Mouse (Mus musculus) CH12.LX (cell line): ENCODE data around the gene Ahr. TPM values are rescaled to one million over a fixed set of nuclear protein-coding genes. Genes with fewer than 3 reads are reported as not detected.

ENCODE experiments used
- DNase-seq: peaks from one replicate; pipeline ENCODE4 v3.0.0-alpha.2; 2013; ENCODE audit errors: extremely low read depth
- H3K27ac ChIP-seq: 2 replicates; pipeline ENCODE4 v1.5.1; 2012; ENCODE audit warnings: low read depth, mild to moderate bottlenecking, control low read depth, moderate library complexity; ENCODE audit not compliant: insufficient read depth
- H3K27me3 ChIP-seq: replicated peaks from 2 replicates; pipeline ENCODE3; 2012; ENCODE audit warnings: inconsistent platforms
- H3K36me3 ChIP-seq, 2 experiments: replicated peaks in 1 of 2; 2 replicates each; pipeline versions ENCODE3 to v1.6.1; 2012; ENCODE audit warnings: inconsistent platforms in 1 of 2, low read length in 1 of 2, mild to moderate bottlenecking in 1 of 2, mixed read lengths in 1 of 2, moderate library complexity in 1 of 2; ENCODE audit not compliant: control insufficient read depth in 1 of 2, insufficient read depth in 1 of 2
- H3K4me1 ChIP-seq, 2 experiments: 2 replicates each; pipeline ENCODE4 v1.6.1; 2012; ENCODE audit warnings: inconsistent platforms in 1 of 2, moderate library complexity in 1 of 2; ENCODE audit not compliant: insufficient read depth in 2 of 2, control insufficient read depth in 1 of 2
- H3K4me2 ChIP-seq: 2 replicates; pipeline ENCODE4 v1.6.1; 2012; ENCODE audit warnings: low read depth, mild to moderate bottlenecking, control low read depth; ENCODE audit not compliant: poor library complexity, insufficient read depth, severe bottlenecking
- H3K4me3 ChIP-seq, 3 experiments: fragments of 150-350 bp in 1 of 3; sonication (generic) in 1 of 3; replicated peaks in 1 of 3; 2 replicates each; pipeline versions ENCODE3 to v1.5.1; 2011 to 2012; ENCODE audit warnings: low read depth in 2 of 3, low read length in 2 of 3, mild to moderate bottlenecking in 2 of 3, moderate library complexity in 2 of 3, control low read depth in 1 of 3, improper control_type of control experiment in 1 of 3, inconsistent platforms in 1 of 3, mixed read lengths in 1 of 3; ENCODE audit not compliant: poor library complexity in 1 of 3
- H3K79me2 ChIP-seq: replicated peaks from 2 replicates; pipeline ENCODE4 v1.6.1; 2012; ENCODE audit warnings: mild to moderate bottlenecking, moderate library complexity; ENCODE audit not compliant: control insufficient read depth, poor library complexity, insufficient read depth, severe bottlenecking; ENCODE audit errors: extremely low read depth
- H3K9ac ChIP-seq: 2 replicates; pipeline ENCODE4 v1.6.1; 2012; ENCODE audit warnings: low read depth, mild to moderate bottlenecking, control low read depth, moderate library complexity; ENCODE audit not compliant: insufficient read depth
- H3K9me3 ChIP-seq: replicated peaks from 2 replicates; pipeline ENCODE3; 2012; ENCODE audit warnings: low read length, inconsistent platforms, mixed read lengths
- CTCF ChIP-seq, 2 experiments: IDR thresholded peaks in 1 of 2; conservative IDR thresholded peaks in 1 of 2; 2 replicates each; pipeline ENCODE4 v1.5.1; 2011 to 2012; ENCODE audit warnings: low read depth in 2 of 2, low read length in 2 of 2, improper control_type of control experiment in 1 of 2, inconsistent platforms in 1 of 2, mild to moderate bottlenecking in 1 of 2, moderate library complexity in 1 of 2
- E2F4 ChIP-seq: IDR thresholded peaks from 2 replicates; pipeline ENCODE4 v1.6.1; 2011; ENCODE audit warnings: low read depth, low read length, improper control_type of control experiment; ENCODE audit not compliant: insufficient replicate concordance
- EP300 ChIP-seq: IDR thresholded peaks from 2 replicates; pipeline ENCODE4 v1.6.1; 2011; ENCODE audit warnings: low read length, improper control_type of control experiment
- HCFC1 ChIP-seq: IDR thresholded peaks from 2 replicates; pipeline ENCODE4 v1.6.1; 2012; ENCODE audit warnings: low read depth, mild to moderate bottlenecking, inconsistent platforms, low read length, improper control_type of control experiment
- JUN ChIP-seq: IDR thresholded peaks from 2 replicates; pipeline ENCODE4 v1.6.1; 2011; ENCODE audit warnings: low read depth, mild to moderate bottlenecking, low read length, improper control_type of control experiment, moderate library complexity; ENCODE audit not compliant: insufficient read depth
- JUND ChIP-seq: conservative IDR thresholded peaks from 2 replicates; pipeline ENCODE4 v1.6.1; 2011; ENCODE audit warnings: low read depth, low read length, improper control_type of control experiment
- MAFK ChIP-seq: IDR thresholded peaks from 2 replicates; pipeline ENCODE4 v1.6.1; 2011; ENCODE audit warnings: low read length, improper control_type of control experiment; ENCODE audit not compliant: insufficient replicate concordance
- MAZ ChIP-seq: IDR thresholded peaks from 2 replicates; pipeline ENCODE4 v1.6.1; 2012; ENCODE audit warnings: low read depth, mild to moderate bottlenecking, inconsistent platforms, low read length, improper control_type of control experiment, moderate library complexity
- MXI1 ChIP-seq: IDR thresholded peaks from 2 replicates; pipeline ENCODE4 v1.6.1; 2011; ENCODE audit warnings: mild to moderate bottlenecking, low read depth, low read length, improper control_type of control experiment
- MYC ChIP-seq: IDR thresholded peaks from 2 replicates; pipeline ENCODE4 v1.6.1; 2011; ENCODE audit warnings: low read depth, mild to moderate bottlenecking, improper control_type of control experiment, low read length
- NELFE ChIP-seq: IDR thresholded peaks from 2 replicates; pipeline ENCODE4 v1.6.1; 2011; ENCODE audit warnings: low read depth, low read length, improper control_type of control experiment
- POLR2A ChIP-seq: IDR thresholded peaks from 2 replicates; pipeline ENCODE4 v1.6.1; 2011; ENCODE audit warnings: low read depth, mild to moderate bottlenecking, improper control_type of control experiment, low read length
- RAD21 ChIP-seq: IDR thresholded peaks from 2 replicates; pipeline ENCODE4 v1.6.1; 2011; ENCODE audit warnings: low read depth, mild to moderate bottlenecking, low read length, improper control_type of control experiment, moderate library complexity
- RCOR1 ChIP-seq: conservative IDR thresholded peaks from 2 replicates; pipeline ENCODE4 v1.6.1; 2012; ENCODE audit warnings: low read depth, mild to moderate bottlenecking, inconsistent platforms, low read length, improper control_type of control experiment
- SMC3 ChIP-seq: IDR thresholded peaks from 2 replicates; pipeline ENCODE4 v1.6.1; 2011; ENCODE audit warnings: low read depth, low read length, improper control_type of control experiment
- UBTF ChIP-seq: IDR thresholded peaks from 2 replicates; pipeline ENCODE4 v1.6.1; 2012; ENCODE audit warnings: low read depth, mild to moderate bottlenecking, inconsistent platforms, low read length, improper control_type of control experiment, moderate library complexity
- ZMIZ1 ChIP-seq: IDR thresholded peaks from 2 replicates; pipeline ENCODE4 v1.6.1; 2012; ENCODE audit warnings: low read depth, mild to moderate bottlenecking, inconsistent platforms, low read length, improper control_type of control experiment
- ZNF384 ChIP-seq: IDR thresholded peaks from 2 replicates; pipeline ENCODE4 v1.6.1; 2012; ENCODE audit warnings: low read depth, low read length, improper control_type of control experiment, inconsistent platforms
- dilution Hi-C: fragments of 300-500 bp; cut with MboI; formaldehyde crosslinking; loops from 2 replicates; pipeline ENCODE4 v1.14.3; 2020; ENCODE audit warnings: low sequenced_read_pairs; ENCODE audit not compliant: extremely low pct_unique_long_range_greater_than_20kb, extremely low pct_ligation_motif_present
- in situ Hi-C: fragments of 300-500 bp; cut with MboI; formaldehyde crosslinking; loops from 3 replicates; pipeline ENCODE4 v1.14.3; 2019; ENCODE audit warnings: low sequenced_read_pairs, low pct_ligation_motif_present, low pct_unique_long_range_greater_than_20kb, mixed read lengths
- polyA plus RNA-seq: library from polyadenylated mRNA; unstranded; fragments of >175 nt; gene quantifications from 2 replicates; pipeline ENCODE4 v1.2.1, GENCODE M21; 2012; ENCODE audit warnings: low read depth; ENCODE audit not compliant: insufficient read length
- total RNA-seq, 2 experiments: library from RNA; depleted of rRNA; stranded (reverse); fragments of 300-350 nt in 1 of 2; fragments of >200 nt in 1 of 2; gene quantifications; 2 replicates each; pipeline ENCODE4 v1.2.3; 2012 to 2014

The Ahr gene
- total and polyA plus RNA-seq, 3 experiments, result 4.9 to 8.2 (median 7.1) TPM

DNA sequence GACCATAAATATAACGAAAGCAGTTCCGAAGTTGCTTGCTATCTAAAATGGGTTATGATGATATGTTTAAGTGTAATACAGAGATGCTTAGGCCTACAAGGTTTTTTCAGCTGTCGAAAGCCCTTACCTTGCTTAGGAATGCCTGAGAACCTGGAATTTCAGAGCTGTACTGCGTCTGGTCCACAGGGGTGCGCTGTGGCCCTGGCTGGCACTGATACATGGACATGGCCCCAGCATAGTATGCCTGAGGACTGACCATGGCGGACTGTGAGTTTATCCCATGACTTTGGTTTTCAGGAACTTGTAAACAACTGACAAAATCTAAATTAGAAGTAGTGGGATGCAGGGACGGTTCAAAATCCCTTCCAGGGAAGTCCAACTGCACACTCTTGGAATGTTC, 31.3 kb downstream of the Ahr start:
- Histone ChIP-seq H3K4me2 (no peak overlapping the region), H3K27ac (no peak overlapping the region), H3K79me2 (no peaks in the 10 kb centered on the region), H3K4me1 (no peaks in the 10 kb centered on the region), H3K36me3 (peaks cover 32 to 46% of the 10 kb centered on the region in 2 experiments), H3K4me3 (no peak overlapping the region), H3K27me3 (no peaks in the 10 kb centered on the region), H3K9ac (no peak overlapping the region), H3K9me3 (no peaks in the 10 kb centered on the region)
- in situ Hi-C loops (no loop called here), dilution Hi-C loops (no loop called here)
- no peak for DNase-seq
- no peak for TF ChIP-seq ZNF384
- peak; percentile 53 for TF ChIP-seq RAD21
- no peak for TF ChIP-seq POLR2A
- TF ChIP-seq MAFK, result no peak
- no peak for TF ChIP-seq NELFE
- peak; percentile 64 for TF ChIP-seq SMC3
- TF ChIP-seq MXI1, result no peak
- TF ChIP-seq MYC, result no peak
- peak in 1 of 2 experiments; percentile 60; a peak in 2 of 4 replicates for TF ChIP-seq CTCF (conservative IDR thresholded peaks at IDR 0.05 in 1 of 2, IDR thresholded peaks at IDR 0.05 in 1 of 2; ENCODE audit: low read depth in 2 of 2, low read length in 2 of 2)

GRCm38 (mm10) chr12:35501476-35501875, 33.4 kb downstream of the Ahr start:
- Histone ChIP-seq H3K4me3 (no peak overlapping the region), H3K4me1 (no peaks in the 10 kb centered on the region), H3K27ac (no peak overlapping the region), H3K9me3 (no peaks in the 10 kb centered on the region), H3K27me3 (no peaks in the 10 kb centered on the region), H3K9ac (no peak overlapping the region), H3K36me3 (peaks cover 30 to 46% of the 10 kb centered on the region in 2 experiments), H3K79me2 (no peaks in the 10 kb centered on the region), H3K4me2 (no peak overlapping the region)
- DNase-seq, result no peak
- dilution Hi-C loops (no loop called here), in situ Hi-C loops (no loop called here)
- TF ChIP-seq HCFC1 (no peak), JUN (no peak), UBTF (no peak), ZMIZ1 (no peak), E2F4 (no peak), NELFE (no peak), EP300 (no peak), MAZ (no peak), JUND (no peak), RCOR1 (no peak)
